Mouse (Mus musculus) frontal cortex, postnatal 14 days (tissue): ENCODE results near the gene Gm42957.
A peak's percentile ranks its signal among the peaks of the same experiment; 100 is the strongest.
"Not testable (repeated sequence)": the region's sequence is repeated elsewhere in the genome, so short reads cannot be mapped to it uniquely, and the experiment has no call there.

Source experiments
- DNase-seq, 2 experiments: peaks; one replicate each; pipeline ENCODE4 v3.0.0; 2022; ENCODE audit warnings: low spot score in 2 of 2

Gm42957 gene

GRCm38 (mm10) chr3:96674442-96674841, 39.2 kb downstream of the Gm42957 start:
- no peak for DNase-seq

- DNase-seq, result no peak
These were observed 39.9 kb downstream of the Gm42957 start for GRCm38 (mm10) chr3:96675171-96675570.

- no peak for DNase-seq
These were observed 40.4 kb downstream of the Gm42957 start for GRCm38 (mm10) chr3:96675690-96676089.

GRCm38 (mm10) chr3:96678456-96678855, 43.2 kb downstream of the Gm42957 start:
- no peak for DNase-seq

GRCm38 (mm10) chr3:96679159-96679674, 43.9 kb downstream of the Gm42957 start:
- no peak for DNase-seq

- DNase-seq, result no peak
These were observed 45.1 kb downstream of the Gm42957 start for GRCm38 (mm10) chr3:96680269-96680956.

- DNase-seq, result no peak
These were observed 48.2 kb downstream of the Gm42957 start for GRCm38 (mm10) chr3:96683496-96683895.

GRCm38 (mm10) chr3:96684151-96684821, 49.0 kb downstream of the Gm42957 start:
- no peak for DNase-seq

GRCm38 (mm10) chr3:96684822-96685156, 49.5 kb downstream of the Gm42957 start:
- no peak for DNase-seq

- not testable (repeated sequence) for DNase-seq
These were observed 50.8 kb downstream of the Gm42957 start for GRCm38 (mm10) chr3:96686057-96686456.

- DNase-seq, result no peak
These were observed 53.6 kb downstream of the Gm42957 start for GRCm38 (mm10) chr3:96688854-96689253.

GRCm38 (mm10) chr3:96690298-96690697, 55.0 kb downstream of the Gm42957 start:
- no peak for DNase-seq

- no peak for DNase-seq
These were observed 57.2 kb downstream of the Gm42957 start for GRCm38 (mm10) chr3:96692506-96692905.

GRCm38 (mm10) chr3:96693579-96693978, 58.3 kb downstream of the Gm42957 start:
- no peak for DNase-seq

GRCm38 (mm10) chr3:96696198-96696765, 61.0 kb downstream of the Gm42957 start, which contains the start of gene Pias3:
Gene Pias3, plus strand, starts transcription at chr3:96696384.
- DNase-seq, result peak in 1 of 2 experiments; percentile 53

GRCm38 (mm10) chr3:96696766-96697732, 61.8 kb downstream of the Gm42957 start:
- DNase-seq, result peak; percentile 59 to 66

GRCm38 (mm10) chr3:96698993-96699690, 63.9 kb downstream of the Gm42957 start:
- DNase-seq, result no peak

GRCm38 (mm10) chr3:96700376-96700775, 65.1 kb downstream of the Gm42957 start:
- DNase-seq, result no peak

GRCm38 (mm10) chr3:96701003-96701402, 65.7 kb downstream of the Gm42957 start:
- no peak for DNase-seq
